Mouse (Mus musculus) forelimb bud, embryonic 11.5 days (tissue): ENCODE results near the gene Col4a2.
A peak's percentile ranks its signal among the peaks of the same experiment; 100 is the strongest.
"Not testable (repeated sequence)": the region's sequence is repeated elsewhere in the genome, so short reads cannot be mapped to it uniquely, and the experiment has no call there.

Experiments used
- DNase-seq: peaks from one replicate; pipeline ENCODE4 v3.0.0-alpha.2; 2012; ENCODE audit warnings: low read depth, low spot score

Gene Col4a2

GRCm38 (mm10) chr8:11459016-11459415 lies 146.4 kb downstream of the Col4a2 start:
- DNase-seq: no peak

GRCm38 (mm10) chr8:11460934-11461333 lies 148.3 kb downstream of the Col4a2 start:
- no peak for DNase-seq

- no peak for DNase-seq
These were observed 149.2 kb downstream of the Col4a2 start for GRCm38 (mm10) chr8:11461847-11462246.

- DNase-seq: no peak
These were observed 150.0 kb downstream of the Col4a2 start for GRCm38 (mm10) chr8:11462641-11463040.

DNA sequence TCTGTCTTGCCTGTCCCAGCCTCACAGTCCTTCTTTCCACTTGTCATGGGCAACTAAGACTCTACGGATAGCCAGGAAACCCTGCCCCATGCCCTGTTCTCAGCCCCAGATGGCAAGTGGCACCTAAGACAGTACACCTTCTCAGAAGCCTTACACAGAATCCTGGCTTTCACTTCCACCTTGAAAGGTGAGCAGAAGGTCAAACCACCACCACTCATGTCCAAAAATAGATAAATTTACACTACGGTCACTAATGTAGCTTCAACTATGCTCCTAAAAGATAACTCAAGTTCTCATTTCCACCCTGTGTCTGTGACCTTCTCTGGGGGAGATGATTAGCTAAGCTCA lies 150.9 kb downstream of the Col4a2 start:
- no peak for DNase-seq

DNA sequence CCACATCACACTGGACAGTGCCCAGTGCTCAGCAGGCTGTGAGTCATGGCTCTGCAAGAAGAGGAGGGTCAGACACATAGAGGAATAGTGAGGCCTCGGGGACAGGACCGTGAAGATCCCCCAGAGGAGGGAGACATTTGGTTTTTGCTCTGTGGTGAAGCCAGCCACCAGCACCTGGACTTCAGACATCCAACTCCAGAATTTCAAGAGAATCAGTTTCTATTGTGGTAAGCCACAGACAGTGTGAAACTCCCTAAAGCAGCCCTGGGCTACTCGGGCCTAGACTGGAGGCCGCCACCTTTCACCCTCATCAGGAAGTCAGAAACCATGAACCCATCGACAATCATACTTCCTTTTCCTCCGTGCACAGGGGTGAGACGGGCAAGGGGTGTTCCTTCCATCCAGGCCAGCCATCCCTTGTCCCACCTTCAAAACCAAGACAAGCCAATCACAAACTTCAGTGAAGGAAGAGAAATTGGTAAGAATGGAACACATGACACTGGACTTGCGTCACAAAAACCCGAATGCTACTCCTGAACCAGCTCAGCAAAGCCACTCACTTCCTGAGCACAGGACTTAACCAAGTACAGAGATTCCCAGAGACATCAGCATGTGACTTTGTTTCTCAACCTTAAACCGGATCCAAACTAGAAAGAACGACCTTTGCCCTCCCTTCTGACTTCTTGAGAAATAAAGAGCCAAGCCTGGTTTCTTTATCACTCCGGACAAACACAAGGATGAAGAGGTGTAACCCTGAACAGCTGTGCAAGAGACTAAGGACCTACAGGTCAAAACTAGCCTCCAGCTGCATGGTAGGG lies 151.5 kb downstream of the Col4a2 start:
- DNase-seq: no peak

GRCm38 (mm10) chr8:11464707-11464964 lies 152.0 kb downstream of the Col4a2 start:
- DNase-seq: no peak

DNA sequence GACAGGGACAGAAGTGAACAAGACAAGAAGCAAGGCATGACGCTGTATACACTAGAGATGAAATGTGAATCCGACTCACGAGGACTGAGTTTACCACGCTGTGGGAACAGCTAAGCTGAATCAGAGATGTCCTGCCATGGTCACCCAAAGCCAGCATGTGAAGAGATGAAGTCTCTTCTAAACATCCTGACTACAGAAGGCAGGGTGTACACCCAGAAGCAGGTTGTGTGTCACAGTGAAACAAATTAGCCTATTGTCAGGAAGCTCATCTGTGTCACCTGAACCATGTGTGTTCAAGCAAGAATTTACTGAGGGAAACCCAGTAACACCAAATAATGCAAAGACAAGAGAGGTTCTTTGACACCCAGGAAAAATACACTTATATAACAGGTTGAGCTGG lies 153.0 kb downstream of the Col4a2 start:
- DNase-seq: no peak

DNA sequence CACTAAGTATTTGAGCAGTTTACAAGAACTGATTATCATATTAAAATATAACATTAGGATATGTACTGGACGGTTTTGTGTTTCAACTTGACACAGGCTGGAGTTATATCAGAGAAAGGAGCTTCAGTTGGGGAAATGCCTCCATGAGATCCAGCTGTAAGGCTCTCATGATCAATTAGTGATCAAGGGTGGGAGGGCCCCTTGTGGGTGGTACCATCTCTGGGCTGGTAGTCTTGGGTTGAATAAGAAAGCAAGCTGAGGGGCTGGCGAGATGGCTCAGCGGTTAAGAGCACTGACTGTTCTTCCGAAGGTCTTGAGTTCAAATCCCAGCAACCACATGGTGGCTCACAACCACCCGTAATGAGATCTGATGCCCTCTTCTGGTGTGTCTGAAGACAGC lies 153.9 kb downstream of the Col4a2 start:
- DNase-seq: not testable (repeated sequence)

DNA sequence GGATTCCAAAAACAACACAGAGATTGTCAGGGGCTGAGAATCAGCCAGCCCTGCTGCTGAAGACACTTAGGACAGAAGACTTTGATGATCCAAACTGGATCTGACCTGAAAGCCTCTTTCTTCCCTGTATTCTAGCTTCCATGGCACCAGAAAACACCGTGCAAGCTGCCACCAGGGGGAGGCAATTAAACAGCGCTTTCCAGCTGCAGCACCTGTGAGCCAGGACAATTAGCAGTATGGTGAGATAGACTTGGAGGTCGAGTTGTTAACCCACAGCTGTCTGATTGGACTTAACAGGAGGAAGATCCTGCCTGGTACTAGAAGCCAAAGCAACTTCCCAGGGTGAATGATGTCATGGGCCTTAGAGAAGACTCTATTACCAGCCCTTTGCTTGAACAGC lies 156.5 kb downstream of the Col4a2 start:
- peak; percentile 46 for DNase-seq

DNA sequence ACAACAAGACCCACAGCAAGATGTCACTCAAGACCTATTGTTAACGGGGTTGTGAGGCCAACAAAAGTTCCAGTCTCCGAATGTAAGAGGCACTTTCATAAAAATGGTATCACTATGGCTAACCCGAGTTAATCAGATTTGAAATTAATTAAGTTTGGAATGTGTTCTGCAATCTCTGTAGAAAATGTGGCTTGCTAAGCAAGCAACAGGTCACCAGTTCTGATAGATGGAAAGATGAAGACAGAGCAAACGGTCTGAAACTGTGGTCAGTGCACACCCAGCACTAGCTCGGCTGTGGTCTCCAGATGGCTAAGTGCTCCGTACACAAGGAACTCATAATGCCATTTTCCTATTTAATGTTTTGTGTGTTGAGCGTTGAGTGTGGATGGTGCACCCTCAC lies 158.1 kb downstream of the Col4a2 start:
- no peak for DNase-seq

- DNase-seq: no peak
These were observed 158.7 kb downstream of the Col4a2 start for GRCm38 (mm10) chr8:11471309-11471708.

GRCm38 (mm10) chr8:11473072-11473471 lies 160.5 kb downstream of the Col4a2 start:
- peak; percentile 46 for DNase-seq

DNA sequence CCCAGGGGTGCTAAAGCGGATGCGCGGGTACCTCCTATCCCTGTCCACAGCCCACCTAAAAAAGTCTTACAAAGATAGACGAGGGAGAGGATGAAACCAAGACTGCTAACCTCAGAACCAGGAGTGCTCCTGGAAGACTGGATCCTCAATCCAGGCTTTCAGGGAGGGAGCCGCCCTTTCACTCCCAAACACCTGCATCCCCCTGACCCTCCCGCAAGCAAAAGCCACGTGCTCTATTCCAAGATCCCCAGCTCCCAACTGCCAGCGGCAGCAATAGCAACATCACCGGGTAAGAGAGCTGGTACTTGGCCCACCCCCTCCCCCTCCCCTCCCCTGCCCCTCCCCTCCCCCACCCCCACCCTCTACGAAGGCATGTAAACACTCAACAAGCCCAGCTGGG lies 162.8 kb downstream of the Col4a2 start:
- no peak for DNase-seq

DNA sequence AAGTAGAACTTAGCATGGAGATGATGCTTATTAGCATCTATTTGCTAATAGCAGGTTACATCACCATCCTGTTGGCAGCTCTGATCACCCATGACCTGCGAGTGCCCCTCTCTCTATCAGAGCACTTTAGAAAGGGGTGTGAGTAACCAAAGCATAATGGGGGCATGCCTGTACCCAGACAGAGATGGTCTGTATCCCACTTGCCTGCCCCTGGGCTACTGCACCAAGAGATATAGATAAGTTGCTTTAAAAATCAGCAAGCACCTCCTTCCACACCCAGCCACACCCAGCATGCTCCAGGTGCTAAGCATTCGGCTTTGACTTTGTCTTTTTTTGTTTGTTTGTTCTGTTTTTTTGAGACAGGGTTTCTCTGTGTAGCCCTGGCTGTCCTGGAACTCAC lies 163.3 kb downstream of the Col4a2 start:
- DNase-seq: no peak

DNA sequence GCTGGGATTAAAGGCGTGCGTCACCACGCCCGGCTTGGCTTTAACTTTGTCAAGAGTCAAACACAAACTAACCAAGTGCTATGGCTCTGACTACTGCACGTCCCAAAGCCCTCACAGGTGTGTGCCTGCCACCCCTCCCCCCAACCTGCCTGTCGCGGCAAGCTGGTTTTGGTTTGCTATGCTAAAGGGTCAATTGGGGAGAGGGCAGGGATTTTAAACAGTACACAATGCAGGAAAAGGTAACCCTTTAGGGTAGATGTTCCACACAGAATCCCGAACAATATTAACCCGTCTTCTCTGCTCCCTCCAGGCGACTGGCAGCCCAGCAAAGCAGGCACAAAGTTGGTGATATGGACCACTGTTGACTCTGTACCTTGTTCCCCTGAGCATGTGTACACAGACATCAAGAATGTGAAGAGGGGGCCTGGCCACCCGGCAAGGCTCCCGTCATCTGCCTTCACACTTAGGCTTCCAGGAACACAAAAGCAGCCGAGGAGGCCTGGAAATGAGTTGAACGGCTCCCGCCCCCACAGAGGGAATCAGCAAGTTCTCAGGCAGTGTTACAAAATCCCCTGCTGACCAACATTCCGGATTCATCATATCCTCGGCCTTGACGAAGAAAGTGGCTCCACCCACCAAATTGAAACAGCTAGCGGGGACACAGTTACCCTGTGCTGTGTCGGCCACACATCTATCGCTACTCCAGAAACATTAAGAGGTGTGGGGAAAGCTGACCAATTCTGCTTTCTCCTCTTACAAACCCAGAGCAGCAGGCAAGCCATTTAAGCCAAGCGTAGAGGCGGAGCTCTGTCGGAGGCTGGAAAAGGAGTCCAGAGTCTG lies 164.0 kb downstream of the Col4a2 start:
- peak; percentile 53 for DNase-seq

DNA sequence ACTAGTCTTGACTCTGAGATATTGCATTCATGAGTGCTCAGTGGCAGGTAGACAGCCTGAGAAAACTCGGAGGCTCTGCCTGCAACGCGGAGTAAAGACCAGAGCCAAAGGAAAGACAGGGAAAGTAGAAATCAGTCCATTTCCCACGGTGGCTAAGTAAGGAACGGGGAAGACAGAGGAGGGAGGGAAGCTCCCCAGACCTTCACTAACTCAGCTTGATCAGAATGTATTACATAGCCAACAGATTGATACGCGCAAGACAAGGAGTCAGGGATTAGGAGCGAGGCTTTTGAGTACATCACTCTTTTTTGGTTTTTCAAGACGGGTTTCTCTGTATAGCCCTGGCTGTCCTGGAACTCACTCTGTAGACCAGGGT lies 164.6 kb downstream of the Col4a2 start:
- no peak for DNase-seq

- DNase-seq: no peak
These were observed 165.5 kb downstream of the Col4a2 start, which contains the start of gene Rab20 for GRCm38 (mm10) chr8:11477811-11478761. Gene Rab20 (minus strand): TSS chr8:11478710.

- no peak for DNase-seq
These were observed 166.4 kb downstream of the Col4a2 start for GRCm38 (mm10) chr8:11478807-11479527.

- no peak for DNase-seq
These were observed 167.0 kb downstream of the Col4a2 start for GRCm38 (mm10) chr8:11479591-11479990.

- no peak for DNase-seq
These were observed 169.3 kb downstream of the Col4a2 start for GRCm38 (mm10) chr8:11481876-11482275.
